Mouse (Mus musculus) megakaryocyte progenitor cell, adult 5-6 weeks (primary cell): ENCODE data around the gene Ahnak2. TPM values are rescaled to one million over a fixed set of nuclear protein-coding genes. Genes with fewer than 3 reads are reported as not detected.

Source experiments
- ATAC-seq: replicated peaks from 2 replicates; pipeline ENCODE4 v1.8.0; 2016; ENCODE audit warnings: mild to moderate bottlenecking, moderate TSS enrichment, inconsistent platforms; ENCODE audit not compliant: poor library complexity
- total RNA-seq, 2 experiments: library from RNA; stranded (forward) in 1 of 2; stranded (reverse) in 1 of 2; fragments of 157-497, 149-512 nt in 1 of 2; fragments of 200-1000 nt in 1 of 2; gene quantifications; 2 replicates each; pipeline versions ENCODE4 v1.2.3 to v1.2.4; 2015 to 2017

The Ahnak2 gene
- total RNA-seq, 2 experiments from 2014 or later = not detected

GRCm38 (mm10) chr12:112762018-112762417, 40.4 kb downstream of the Ahnak2 start:
- ATAC-seq = peak; percentile 75

- no peak for ATAC-seq
These were observed 41.0 kb downstream of the Ahnak2 start for GRCm38 (mm10) chr12:112761411-112761810.

GRCm38 (mm10) chr12:112760154-112760926, 42.1 kb downstream of the Ahnak2 start, which contains the start of gene Pld4:
Gene Pld4, plus strand, starts transcription at chr12:112760655.
- peak; percentile 76 for ATAC-seq

- ATAC-seq = no peak
These were observed 43.0 kb downstream of the Ahnak2 start for GRCm38 (mm10) chr12:112759471-112759870.

GRCm38 (mm10) chr12:112757896-112758295, 44.6 kb downstream of the Ahnak2 start:
- no peak for ATAC-seq

GRCm38 (mm10) chr12:112755900-112756299, 46.6 kb downstream of the Ahnak2 start:
- ATAC-seq = no peak

- peak; percentile 72 for ATAC-seq
These were observed 50.1 kb downstream of the Ahnak2 start for GRCm38 (mm10) chr12:112752399-112752798.

GRCm38 (mm10) chr12:112750976-112751375, 51.5 kb downstream of the Ahnak2 start:
- ATAC-seq = no peak

- no peak for ATAC-seq
These were observed 54.9 kb downstream of the Ahnak2 start for GRCm38 (mm10) chr12:112747606-112747970.

- peak; percentile 59 for ATAC-seq
These were observed 55.5 kb downstream of the Ahnak2 start for GRCm38 (mm10) chr12:112746808-112747605.

- ATAC-seq = no peak
These were observed 56.0 kb downstream of the Ahnak2 start for GRCm38 (mm10) chr12:112746461-112746807.

- no peak for ATAC-seq
These were observed 56.7 kb downstream of the Ahnak2 start for GRCm38 (mm10) chr12:112745716-112746115.

- no peak for ATAC-seq
These were observed 57.4 kb downstream of the Ahnak2 start for GRCm38 (mm10) chr12:112744891-112745580.

GRCm38 (mm10) chr12:112744211-112744610, 58.2 kb downstream of the Ahnak2 start:
- no peak for ATAC-seq

GRCm38 (mm10) chr12:112743168-112743975, 59.1 kb downstream of the Ahnak2 start:
- peak; percentile 85 for ATAC-seq

GRCm38 (mm10) chr12:112742768-112743167, 59.7 kb downstream of the Ahnak2 start:
- ATAC-seq = no peak

GRCm38 (mm10) chr12:112739023-112739568, 63.4 kb downstream of the Ahnak2 start:
- ATAC-seq = no peak

GRCm38 (mm10) chr12:112738281-112739022, 64.0 kb downstream of the Ahnak2 start:
- no peak for ATAC-seq

GRCm38 (mm10) chr12:112737761-112738160, 64.7 kb downstream of the Ahnak2 start:
- ATAC-seq = no peak

- ATAC-seq = no peak
These were observed 65.4 kb downstream of the Ahnak2 start for GRCm38 (mm10) chr12:112737081-112737480.
